Mouse (Mus musculus) MEL (cell line): ENCODE results near the gene Hectd4. TPM values are rescaled to one million over a fixed set of nuclear protein-coding genes. Genes with fewer than 3 reads are reported as not detected.

Source experiments
- DNase-seq: peaks from one replicate; pipeline ENCODE4 v3.0.0; 2011; ENCODE audit warnings: low read depth, low spot score
- H3K27ac ChIP-seq: 2 replicates; pipeline ENCODE4 v1.5.1; 2012; ENCODE audit warnings: low read depth, mild to moderate bottlenecking, control low read depth, low read length, moderate library complexity; ENCODE audit not compliant: control insufficient read depth
- H3K27me3 ChIP-seq, 2 experiments: fragments of 150-350 bp in 1 of 2; sonication (generic) in 1 of 2; 2 replicates each; pipeline ENCODE4 v1.6.1; 2012; ENCODE audit warnings: low read length in 2 of 2, mild to moderate bottlenecking in 2 of 2, improper control_type of control experiment in 1 of 2, moderate library complexity in 1 of 2; ENCODE audit not compliant: insufficient read depth in 2 of 2, control insufficient read depth in 1 of 2
- H3K36me3 ChIP-seq, 2 experiments: 2 replicates each; pipeline ENCODE4 v1.6.1; 2012 to 2014; ENCODE audit warnings: low read length in 2 of 2, improper control_type of control experiment in 1 of 2, inconsistent platforms in 1 of 2, mild to moderate bottlenecking in 1 of 2; ENCODE audit not compliant: insufficient read depth in 2 of 2, control insufficient read depth in 1 of 2
- H3K4me1 ChIP-seq, 2 experiments: fragments of 150-350 bp in 1 of 2; sonication (generic) in 1 of 2; 2 replicates each; pipeline ENCODE4 v1.6.1; 2012; ENCODE audit warnings: low read length in 2 of 2, improper control_type of control experiment in 1 of 2, mild to moderate bottlenecking in 1 of 2; ENCODE audit not compliant: insufficient read depth in 2 of 2, control insufficient read depth in 1 of 2
- H3K4me3 ChIP-seq, 2 experiments: fragments of 150-350 bp in 1 of 2; sonication (generic) in 1 of 2; 2 replicates each; pipeline ENCODE4 v1.5.1; 2012; ENCODE audit warnings: low read depth in 2 of 2, low read length in 2 of 2, mild to moderate bottlenecking in 2 of 2, moderate library complexity in 2 of 2, control low read depth in 1 of 2, improper control_type of control experiment in 1 of 2; ENCODE audit not compliant: control insufficient read depth in 1 of 2, insufficient read depth in 1 of 2
- H3K79me2 ChIP-seq: 2 replicates; pipeline ENCODE4 v1.6.1; 2012; ENCODE audit warnings: mild to moderate bottlenecking, low read length, moderate library complexity; ENCODE audit not compliant: control insufficient read depth, poor library complexity, insufficient read depth
- H3K9ac ChIP-seq: 2 replicates; pipeline ENCODE4 v1.6.1; 2012; ENCODE audit warnings: low read depth, mild to moderate bottlenecking, control low read depth, low read length, moderate library complexity; ENCODE audit not compliant: control insufficient read depth, poor library complexity, severe bottlenecking
- H3K9me3 ChIP-seq: fragments of 150-350 bp; sonication (generic); replicated peaks from 2 replicates; pipeline ENCODE4 v1.6.1; 2012; ENCODE audit warnings: mild to moderate bottlenecking, low read length, improper control_type of control experiment, moderate library complexity; ENCODE audit not compliant: insufficient read depth
- CHD1 ChIP-seq: IDR thresholded peaks from 2 replicates; pipeline ENCODE4 v1.6.1; 2012; ENCODE audit warnings: low read depth, mild to moderate bottlenecking, inconsistent platforms, low read length, improper control_type of control experiment
- CTCF ChIP-seq, 3 experiments: IDR thresholded peaks in 2 of 3; conservative IDR thresholded peaks in 1 of 3; 2 replicates each; pipeline ENCODE4 v1.5.1; 2011 to 2012; ENCODE audit warnings: low read length in 3 of 3, low read depth in 2 of 3, mild to moderate bottlenecking in 2 of 3, improper control_type of control experiment in 1 of 3, inconsistent platforms in 1 of 3, mixed read lengths in 1 of 3, moderate library complexity in 1 of 3; ENCODE audit not compliant: control insufficient read depth in 1 of 3, insufficient read depth in 1 of 3, poor library complexity in 1 of 3, severe bottlenecking in 1 of 3
- ELF1 ChIP-seq: IDR thresholded peaks from 2 replicates; pipeline ENCODE4 v1.6.1; 2014; ENCODE audit warnings: low read depth, mild to moderate bottlenecking, inconsistent platforms, low read length, improper control_type of control experiment, moderate library complexity
- EP300 ChIP-seq, 2 experiments: IDR thresholded peaks; 2 replicates each; pipeline ENCODE4 v1.6.1; 2011; ENCODE audit warnings: improper control_type of control experiment in 2 of 2, low read length in 2 of 2, low read depth in 1 of 2, mild to moderate bottlenecking in 1 of 2
- GABPA ChIP-seq: IDR thresholded peaks from 2 replicates; pipeline ENCODE4 v1.6.1; 2012; ENCODE audit warnings: low read depth, mild to moderate bottlenecking, inconsistent platforms, low read length, improper control_type of control experiment, moderate library complexity
- HCFC1 ChIP-seq: IDR thresholded peaks from 2 replicates; pipeline ENCODE4 v1.6.1; 2012; ENCODE audit warnings: low read depth, mild to moderate bottlenecking, inconsistent platforms, low read length, improper control_type of control experiment, moderate library complexity
- KAT2A ChIP-seq: conservative IDR thresholded peaks from 2 replicates; pipeline ENCODE4 v1.6.1; 2012; ENCODE audit warnings: low read depth, low read length, improper control_type of control experiment, inconsistent platforms
- MAX ChIP-seq: IDR thresholded peaks from 2 replicates; pipeline ENCODE4 v1.6.1; 2011; ENCODE audit warnings: low read length, improper control_type of control experiment
- MAZ ChIP-seq: IDR thresholded peaks from 2 replicates; pipeline ENCODE4 v1.6.1; 2012; ENCODE audit warnings: low read depth, mild to moderate bottlenecking, inconsistent platforms, low read length, improper control_type of control experiment
- MEF2A ChIP-seq: IDR thresholded peaks from 2 replicates; pipeline ENCODE4 v1.6.1; 2014; ENCODE audit warnings: low read depth, mild to moderate bottlenecking, inconsistent platforms, low read length, improper control_type of control experiment; ENCODE audit not compliant: poor library complexity, insufficient replicate concordance, severe bottlenecking; ENCODE audit errors: extremely low read depth
- MXI1 ChIP-seq: IDR thresholded peaks from 2 replicates; pipeline ENCODE4 v1.6.1; 2011; ENCODE audit warnings: mild to moderate bottlenecking, low read depth, low read length, improper control_type of control experiment
- MYB ChIP-seq: IDR thresholded peaks from 2 replicates; pipeline ENCODE4 v1.6.1; 2011; ENCODE audit warnings: mild to moderate bottlenecking, low read depth, low read length, improper control_type of control experiment
- NELFE ChIP-seq: IDR thresholded peaks from 2 replicates; pipeline ENCODE4 v1.6.1; 2011; ENCODE audit warnings: low read depth, low read length, improper control_type of control experiment
- NRF1 ChIP-seq: IDR thresholded peaks from 2 replicates; pipeline ENCODE4 v1.6.1; 2014; ENCODE audit warnings: low read depth, mild to moderate bottlenecking, inconsistent platforms, low read length, improper control_type of control experiment, moderate library complexity; ENCODE audit not compliant: poor library complexity, insufficient read depth, severe bottlenecking
- POLR2A ChIP-seq, 2 experiments: IDR thresholded peaks; 2 replicates each; pipeline ENCODE4 v1.6.1; 2011 to 2012; ENCODE audit warnings: low read length in 2 of 2, mild to moderate bottlenecking in 2 of 2, control low read depth in 1 of 2, improper control_type of control experiment in 1 of 2, low read depth in 1 of 2, moderate library complexity in 1 of 2; ENCODE audit not compliant: control insufficient read depth in 1 of 2, insufficient read depth in 1 of 2, poor library complexity in 1 of 2
- POLR2AphosphoS5 ChIP-seq: IDR thresholded peaks from 2 replicates; pipeline ENCODE4 v1.6.1; 2012; ENCODE audit warnings: low read depth, borderline replicate concordance, mild to moderate bottlenecking, inconsistent platforms, low read length, moderate library complexity, mixed read lengths
- SIN3A ChIP-seq: IDR thresholded peaks from 2 replicates; pipeline ENCODE4 v1.6.1; 2012; ENCODE audit warnings: low read length, improper control_type of control experiment, inconsistent platforms
- TAL1 ChIP-seq: IDR thresholded peaks from 2 replicates; pipeline ENCODE4 v1.6.1; 2012; ENCODE audit warnings: mild to moderate bottlenecking, inconsistent platforms, low read length, moderate library complexity, mixed read lengths
- TBP ChIP-seq: IDR thresholded peaks from 2 replicates; pipeline ENCODE4 v1.8.0; 2011; ENCODE audit warnings: low read depth, low read length, improper control_type of control experiment
- TCF12 ChIP-seq: IDR thresholded peaks from 2 replicates; pipeline ENCODE4 v1.6.1; 2014; ENCODE audit warnings: low read depth, mild to moderate bottlenecking, inconsistent platforms, low read length, improper control_type of control experiment, moderate library complexity
- UBTF ChIP-seq: IDR thresholded peaks from 2 replicates; pipeline ENCODE4 v1.6.1; 2012; ENCODE audit warnings: low read depth, mild to moderate bottlenecking, inconsistent platforms, low read length, improper control_type of control experiment, moderate library complexity, borderline replicate concordance; ENCODE audit not compliant: insufficient read depth
- USF1 ChIP-seq: IDR thresholded peaks from 2 replicates; pipeline ENCODE4 v1.6.1; 2014; ENCODE audit warnings: low read depth, mild to moderate bottlenecking, inconsistent platforms, low read length, improper control_type of control experiment, moderate library complexity
- USF2 ChIP-seq, 2 experiments: IDR thresholded peaks; 2 replicates each; pipeline ENCODE4 v1.6.1; 2011 to 2012; ENCODE audit warnings: improper control_type of control experiment in 2 of 2, low read length in 2 of 2, borderline replicate concordance in 1 of 2, inconsistent platforms in 1 of 2, low read depth in 1 of 2, mild to moderate bottlenecking in 1 of 2; ENCODE audit not compliant: insufficient read depth in 1 of 2
- ZC3H11A ChIP-seq: IDR thresholded peaks from 2 replicates; pipeline ENCODE4 v1.6.1; 2012; ENCODE audit warnings: low read depth, mild to moderate bottlenecking, inconsistent platforms, low read length, improper control_type of control experiment
- ZMIZ1 ChIP-seq: IDR thresholded peaks from 2 replicates; pipeline ENCODE4 v1.6.1; 2012; ENCODE audit warnings: low read depth, mild to moderate bottlenecking, inconsistent platforms, low read length, improper control_type of control experiment, moderate library complexity
- ZNF384 ChIP-seq: IDR thresholded peaks from 2 replicates; pipeline ENCODE4 v1.6.1; 2012; ENCODE audit warnings: low read depth, mild to moderate bottlenecking, inconsistent platforms, low read length, improper control_type of control experiment
- polyA plus RNA-seq, 2 experiments: library from polyadenylated mRNA; stranded (reverse) in 1 of 2; unstranded in 1 of 2; fragments of >175 nt in 1 of 2; fragments of >200 nt in 1 of 2; gene quantifications; 2 replicates each; pipeline versions ENCODE4 v1.2.1 to v1.2.4; 2012; ENCODE audit warnings: low replicate concordance in 2 of 2, low read depth in 1 of 2; ENCODE audit not compliant: insufficient read length in 2 of 2, insufficient read depth in 1 of 2, missing spikeins in 1 of 2
- total RNA-seq: library from RNA; depleted of rRNA; stranded (reverse); fragments of 300-350 nt; gene quantifications from 2 replicates; pipeline ENCODE4 v1.2.3, GENCODE M21; 2012

Gene Hectd4
- total and polyA plus RNA-seq, 3 experiments: 7.0 to 10.8 TPM; not detected in 1

DNA sequence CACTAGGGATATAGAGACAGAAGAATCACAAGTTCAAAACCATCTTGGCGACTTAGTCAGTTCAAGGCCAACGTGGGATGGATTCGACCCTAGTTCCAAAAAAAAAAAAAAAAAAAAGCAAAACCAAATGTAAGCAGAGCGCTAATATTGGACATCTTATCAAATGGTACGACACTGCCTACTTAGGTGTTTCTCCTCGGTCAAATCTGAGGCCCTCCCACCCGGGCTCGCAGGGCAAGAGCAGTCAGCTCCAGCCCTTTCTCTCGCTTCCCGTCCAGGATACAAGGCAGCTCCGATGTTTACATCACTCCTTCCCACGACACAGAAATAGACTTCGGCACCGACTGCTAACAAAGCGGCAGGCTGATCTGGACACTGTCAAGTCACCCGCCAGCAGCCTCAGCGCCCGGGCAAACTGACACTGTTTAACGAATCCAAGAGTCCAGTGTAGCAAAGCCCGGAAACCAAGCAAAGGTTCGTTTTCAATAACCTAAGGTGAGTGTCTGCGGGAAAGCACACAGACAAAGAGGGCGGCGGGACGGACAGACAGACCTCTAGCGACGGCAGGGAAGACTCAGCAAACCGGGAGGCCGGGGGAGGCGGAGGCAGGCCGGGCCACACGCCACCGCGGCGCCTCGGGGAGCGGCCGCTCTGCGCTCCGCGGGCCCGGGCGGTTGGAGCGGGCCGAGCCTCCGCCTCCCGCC, 164.9 kb downstream of the Hectd4 start:
- peak overlapping the region; percentile 80 to 100 for H3K4me3 ChIP-seq
- peaks cover 2 to 16% of the 10 kb centered on the region in 2 experiments; a peak in 3 of 4 replicates for H3K4me1 ChIP-seq
- peak; percentile 73 for DNase-seq

DNA sequence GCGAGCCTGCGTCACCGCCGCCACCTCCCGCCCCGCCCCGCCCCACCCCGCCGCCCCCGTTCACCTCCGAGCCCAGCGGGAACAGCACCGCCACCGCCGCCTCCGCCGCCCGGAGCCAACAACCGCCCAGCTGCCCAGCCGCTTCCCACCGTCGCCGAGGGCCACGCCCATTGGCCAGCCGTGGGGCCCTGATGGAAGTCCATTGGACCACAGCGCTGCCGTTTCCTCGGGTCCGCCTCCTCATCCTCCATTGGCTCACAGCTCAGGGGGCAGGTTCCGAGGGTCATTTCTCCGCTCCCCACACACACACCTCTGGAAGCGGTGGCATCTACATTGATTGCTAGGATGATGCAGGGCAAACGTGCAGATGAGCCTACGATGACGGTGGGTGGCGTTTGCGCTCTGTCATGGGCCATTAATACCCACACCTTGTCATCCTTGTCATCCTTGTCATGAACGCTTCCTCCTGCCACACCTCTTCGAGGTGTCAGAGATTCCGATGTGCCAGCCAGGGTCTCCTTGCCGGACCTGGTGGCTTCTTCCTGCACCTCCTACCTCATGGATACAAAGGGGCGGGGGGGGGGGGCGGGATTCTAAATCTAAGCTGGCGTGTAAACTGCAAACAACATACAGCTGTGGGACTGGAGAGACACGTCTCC, 165.6 kb downstream of the Hectd4 start, which contains the start of gene Trafd1:
Trafd1 (minus strand) TSS at position 172 of the 659 bp plus-strand sequence.
- peak within 1 kb of the TSS; percentile 80 to 100 for H3K4me3 ChIP-seq
- H3K4me1 ChIP-seq: peaks cover 2 to 16% of the 10 kb centered on the region in 2 experiments; a peak in 3 of 4 replicates
- no peak; the same call in 1 of the 2 replicates for TF ChIP-seq MAX
- TF ChIP-seq POLR2AphosphoS5: no peak
- TF ChIP-seq TCF12: peak; percentile 11; the same call in 1 of the 2 replicates
- 0 out of 2 replicates have a peak, but pooled peaks have one; percentile 37 for TF ChIP-seq ZMIZ1
- TF ChIP-seq GABPA: no peak
- 0 out of 2 replicates have a peak, but pooled peaks have one; percentile 22 for TF ChIP-seq ELF1
- 0 out of 2 replicates have a peak, but pooled peaks have one; percentile 19 for TF ChIP-seq TBP
- peak; percentile 11; the same call in 1 of the 2 replicates for TF ChIP-seq MAZ
- no peak for TF ChIP-seq MYB
- TF ChIP-seq MXI1: peak; percentile 65
- peak; percentile 24; the same call in 1 of the 2 replicates for TF ChIP-seq SIN3A
- peak in 1 of 2 experiments; percentile 57; a peak in 1 of 4 replicates for TF ChIP-seq POLR2A (IDR thresholded peaks at IDR 0.05; ENCODE audit: control insufficient read depth in 1 of 2, insufficient read depth in 1 of 2, low read depth in 1 of 2, low read length in 2 of 2, poor library complexity in 1 of 2)
- TF ChIP-seq, all 39 proteins: peak for 8
- H3K36me3 ChIP-seq: peaks cover 0 to 14% of the 10 kb centered on the region in 2 experiments; a peak in 2 of 4 replicates
- no peaks in the 10 kb centered on the region for H3K9me3 ChIP-seq
- H3K79me2 ChIP-seq: peaks cover 3% of the 10 kb centered on the region; the same call in 1 of the 2 replicates
- H3K27ac ChIP-seq: peak within 1 kb of the TSS; percentile 75
- H3K27me3 ChIP-seq: no peaks in the 10 kb centered on the region
- H3K9ac ChIP-seq: peak within 1 kb of the TSS; percentile 86
- DNase-seq: peak; percentile 96

More for the DNA sequence above, 164.9 kb downstream of the Hectd4 start:
- Histone ChIP-seq H3K79me2 (peaks cover 3% of the 10 kb centered on the region; the same call in 1 of the 2 replicates), H3K36me3 (peaks cover 0 to 14% of the 10 kb centered on the region in 2 experiments; a peak in 2 of 4 replicates), H3K27ac (peak overlapping the region; percentile 75), H3K27me3 (no peaks in the 10 kb centered on the region), H3K9ac (peak overlapping the region; percentile 86), H3K9me3 (no peaks in the 10 kb centered on the region)
- TF ChIP-seq KAT2A (no peak), HCFC1 (0 out of 2 replicates have a peak, but pooled peaks have one; percentile 22), MXI1 (peak; percentile 16), NELFE (peak; percentile 28; the same call in 1 of the 2 replicates), USF1 (no peak), POLR2AphosphoS5 (no peak), POLR2A (IDR thresholded peaks at IDR 0.05; ENCODE audit: control insufficient read depth in 1 of 2, insufficient read depth in 1 of 2, low read depth in 1 of 2, low read length in 2 of 2, poor library complexity in 1 of 2) (peak in 1 of 2 experiments; percentile 61; a peak in 1 of 4 replicates), MEF2A (no peak), CTCF (IDR thresholded peaks at IDR 0.05 in 2 of 3, conservative IDR thresholded peaks at IDR 0.05 in 1 of 3; ENCODE audit: control insufficient read depth in 1 of 3, insufficient read depth in 1 of 3, low read depth in 2 of 3, low read length in 3 of 3, poor library complexity in 1 of 3, severe bottlenecking in 1 of 3) (no peak), ZNF384 (peak; percentile 76; the same call in 1 of the 2 replicates), SIN3A (no peak; the same call in none of the 2 replicates), UBTF (peak; percentile 67; the same call in 1 of the 2 replicates), USF2 (IDR thresholded peaks at IDR 0.05; ENCODE audit: borderline replicate concordance in 1 of 2, insufficient read depth in 1 of 2, low read depth in 1 of 2, low read length in 2 of 2) (0 out of 4 replicates have a peak, but pooled peaks of 1 of the 2 experiments have one; percentile 5), CHD1 (0 out of 2 replicates have a peak, but pooled peaks have one; percentile 54), TAL1 (no peak), ELF1 (no peak), EP300 (IDR thresholded peaks at IDR 0.05; ENCODE audit: low read depth in 1 of 2, low read length in 2 of 2) (0 out of 4 replicates have a peak, but pooled peaks of 1 of the 2 experiments have one; percentile 21), NRF1 (no peak), ZC3H11A (no peak)
- TF ChIP-seq, all 39 proteins: peak for 9
